Mouse (Mus musculus) liver, adult 2 months (tissue): Measurements from ENCODE around the gene Olfr963.

Experiments
- CTCF ChIP-seq: fragments of 200-500 bp; IDR thresholded peaks from 2 replicates; pipeline ENCODE4 v1.5.1; 2011; ENCODE audit warnings: low read depth, low read length, control low read depth
- POLR2A ChIP-seq: fragments of 200-500 bp; IDR thresholded peaks from 2 replicates; pipeline ENCODE4 v1.6.1; 2011; ENCODE audit warnings: low read length, control low read depth; ENCODE audit not compliant: insufficient read depth; ENCODE audit errors: extremely low read depth

GRCm38 (mm10) chr9:39623783-39624182 lies 43.2 kb upstream of the Olfr963 start:
- TF ChIP-seq POLR2A (no peak), CTCF (no peak)
